Mouse (Mus musculus): ENCODE results near the gene Cyb5d2.
"Not testable (repeated sequence)": the region's sequence is repeated elsewhere in the genome, so short reads cannot be mapped to it uniquely, and the experiment has no call there.

Cyb5d2 gene

DNA sequence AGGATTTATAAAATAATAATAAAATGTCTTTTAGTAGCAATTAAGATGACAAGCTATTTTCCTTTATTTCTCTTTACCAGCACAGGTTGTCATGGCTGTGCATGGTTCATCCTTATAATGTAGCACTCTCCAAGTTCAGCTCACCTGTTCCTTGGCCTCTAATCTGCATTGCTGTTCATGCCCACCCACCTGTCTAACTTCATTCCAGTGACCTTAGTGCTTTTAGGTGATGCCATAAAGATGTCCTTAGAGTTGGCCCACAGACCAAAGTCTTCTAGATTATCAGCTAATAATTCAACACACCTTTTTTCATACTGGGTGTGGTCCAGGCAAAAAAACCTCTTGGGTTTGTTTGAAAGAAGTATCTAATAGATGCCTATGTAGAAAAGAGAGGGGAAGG is 5.2 kb upstream of the Cyb5d2 start:
- Histone ChIP-seq H3K36me3 (ENCODE audit: control insufficient read depth, insufficient read depth, low read length, poor library complexity, severe bottlenecking) (no peaks in the 10 kb centered on the region), H3K27me3 (ENCODE audit: control insufficient read depth, insufficient read depth, low read length, poor library complexity, severe bottlenecking) (no peaks in the 10 kb centered on the region)
- DNase-seq (ENCODE audit: low read depth, low spot score) = no peak

GRCm38 (mm10) chr11:72798112-72798511 is 2.2 kb upstream of the Cyb5d2 start:
- H3K27me3 ChIP-seq (ENCODE audit: control insufficient read depth, insufficient read depth, low read length, poor library complexity, severe bottlenecking) = no peaks in the 10 kb centered on the region
- H3K36me3 ChIP-seq (ENCODE audit: control insufficient read depth, insufficient read depth, low read length, poor library complexity, severe bottlenecking) = no peaks in the 10 kb centered on the region
- DNase-seq (ENCODE audit: low read depth, low spot score) = no peak

DNA sequence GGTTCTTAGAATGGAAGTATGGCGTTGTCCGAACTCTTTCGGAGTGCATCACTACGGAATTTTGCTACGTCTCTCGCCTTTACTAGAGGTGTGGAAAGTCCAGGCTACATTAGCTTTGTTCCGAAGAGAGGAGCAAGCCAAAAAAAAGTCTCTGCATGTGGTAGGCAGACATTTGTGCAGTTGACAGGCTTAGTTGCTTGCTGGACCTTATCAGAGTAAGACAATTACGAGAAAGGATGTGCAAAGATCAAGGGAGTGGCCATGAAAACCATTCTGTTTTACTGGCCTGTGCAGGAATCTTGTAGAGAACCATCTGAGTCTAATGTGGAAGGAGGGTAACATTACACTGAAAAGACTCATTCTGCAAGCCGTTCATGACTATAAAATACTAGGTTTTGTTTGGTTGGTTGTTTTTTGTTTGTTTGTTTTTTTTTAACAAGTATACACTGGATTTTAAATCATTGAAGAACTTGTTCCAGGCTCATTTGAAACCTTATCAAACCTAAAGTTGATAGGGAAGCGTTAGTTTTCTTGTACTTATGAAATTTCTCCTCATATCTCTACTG is 914 bp upstream of the Cyb5d2 start:
- peak; percentile 4 for DNase-seq (ENCODE audit: low read depth, low spot score)
- Histone ChIP-seq H3K36me3 (ENCODE audit: control insufficient read depth, insufficient read depth, low read length, poor library complexity, severe bottlenecking) (no peaks in the 10 kb centered on the region), H3K27me3 (ENCODE audit: control insufficient read depth, insufficient read depth, low read length, poor library complexity, severe bottlenecking) (no peaks in the 10 kb centered on the region)

DNA sequence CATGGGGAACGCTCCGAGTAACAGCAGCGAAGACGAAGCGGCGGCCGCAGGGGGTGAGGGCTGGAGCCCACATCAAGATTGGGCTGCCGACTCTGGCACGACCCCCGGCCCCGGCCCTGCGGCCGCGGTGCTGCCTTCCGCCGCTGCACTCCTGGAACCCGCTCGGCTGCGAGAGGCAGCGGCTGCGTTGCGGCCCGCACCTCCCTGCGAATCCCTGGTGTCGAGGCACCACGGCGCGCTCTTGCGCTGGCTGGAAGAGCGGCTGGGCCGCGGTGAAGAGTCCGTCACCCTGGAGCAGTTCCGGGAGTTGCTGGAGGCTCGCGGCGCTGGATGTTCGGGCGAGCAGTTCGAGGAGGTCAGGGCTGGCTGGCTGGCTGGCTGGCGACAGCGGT is 350 bp upstream of the Cyb5d2 start:
- Histone ChIP-seq H3K36me3 (ENCODE audit: control insufficient read depth, insufficient read depth, low read length, poor library complexity, severe bottlenecking) (no peaks in the 10 kb centered on the region), H3K27me3 (ENCODE audit: control insufficient read depth, insufficient read depth, low read length, poor library complexity, severe bottlenecking) (no peaks in the 10 kb centered on the region)
- DNase-seq (ENCODE audit: low read depth, low spot score) = no peak

DNA sequence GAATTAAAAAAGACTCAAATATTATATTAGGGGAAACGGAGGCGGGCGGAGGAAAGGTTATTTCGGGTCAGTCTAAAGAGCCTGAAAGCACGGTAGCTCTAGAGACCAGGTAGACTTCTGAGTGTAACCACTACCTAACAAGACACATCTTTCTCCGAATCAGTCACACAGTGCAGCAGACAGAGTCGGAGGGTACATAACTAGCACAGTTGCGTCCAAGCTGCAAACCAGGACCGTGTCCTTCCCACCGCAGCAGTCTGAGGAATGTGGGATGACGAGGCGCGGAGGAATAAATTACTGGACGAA is 840 bp downstream of the Cyb5d2 start:
- Histone ChIP-seq H3K27me3 (ENCODE audit: control insufficient read depth, insufficient read depth, low read length, poor library complexity, severe bottlenecking) (no peaks in the 10 kb centered on the region), H3K36me3 (ENCODE audit: control insufficient read depth, insufficient read depth, low read length, poor library complexity, severe bottlenecking) (no peaks in the 10 kb centered on the region)
- no peak for DNase-seq (ENCODE audit: low read depth, low spot score)

- DNase-seq (ENCODE audit: low read depth, low spot score) = no peak
- no peaks in the 10 kb centered on the region for H3K36me3 ChIP-seq (ENCODE audit: control insufficient read depth, insufficient read depth, low read length, poor library complexity, severe bottlenecking)
- no peaks in the 10 kb centered on the region for H3K27me3 ChIP-seq (ENCODE audit: control insufficient read depth, insufficient read depth, low read length, poor library complexity, severe bottlenecking)
Observed at GRCm38 (mm10) chr11:72792033-72792432, 3.9 kb downstream of the Cyb5d2 start.

GRCm38 (mm10) chr11:72782503-72782902 is 13.4 kb downstream of the Cyb5d2 start:
- no peaks in the 10 kb centered on the region for H3K36me3 ChIP-seq (ENCODE audit: control insufficient read depth, insufficient read depth, low read length, poor library complexity, severe bottlenecking)
- no peak for DNase-seq (ENCODE audit: low read depth, low spot score)
- no peaks in the 10 kb centered on the region for H3K27me3 ChIP-seq (ENCODE audit: control insufficient read depth, insufficient read depth, low read length, poor library complexity, severe bottlenecking)

GRCm38 (mm10) chr11:72782103-72782502 is 13.8 kb downstream of the Cyb5d2 start:
- DNase-seq (ENCODE audit: low read depth, low spot score) = peak; percentile 26

DNA sequence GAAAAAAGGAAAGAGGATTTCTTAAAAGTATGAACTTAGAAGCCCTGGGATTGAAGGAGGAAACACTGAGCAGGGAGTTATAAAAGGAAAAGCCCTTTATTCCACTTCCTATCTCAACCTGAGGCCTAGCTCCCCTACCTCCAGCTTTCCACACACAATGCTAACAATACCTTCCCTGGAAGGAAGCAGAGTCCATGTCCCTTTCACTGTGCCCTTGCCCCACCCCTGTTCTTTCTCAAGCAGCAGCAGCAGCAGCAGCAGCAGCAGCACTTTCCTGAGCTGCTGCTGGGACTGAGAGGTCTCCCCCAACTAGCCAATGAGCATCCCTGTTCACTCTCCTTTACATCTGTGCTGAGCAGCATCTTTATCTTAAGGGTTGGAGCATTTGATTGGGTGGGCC is 17.0 kb downstream of the Cyb5d2 start:
- H3K36me3 ChIP-seq (ENCODE audit: control insufficient read depth, insufficient read depth, low read length, poor library complexity, severe bottlenecking) = no peaks in the 10 kb centered on the region
- no peaks in the 10 kb centered on the region for H3K27me3 ChIP-seq (ENCODE audit: control insufficient read depth, insufficient read depth, low read length, poor library complexity, severe bottlenecking)
- DNase-seq (ENCODE audit: low read depth, low spot score) = no peak

More at GRCm38 (mm10) chr11:72782103-72782502, 13.8 kb downstream of the Cyb5d2 start:
- Histone ChIP-seq H3K27me3 (ENCODE audit: control insufficient read depth, insufficient read depth, low read length, poor library complexity, severe bottlenecking) (no peaks in the 10 kb centered on the region), H3K36me3 (ENCODE audit: control insufficient read depth, insufficient read depth, low read length, poor library complexity, severe bottlenecking) (no peaks in the 10 kb centered on the region)

GRCm38 (mm10) chr11:72772611-72773010 is 23.3 kb downstream of the Cyb5d2 start:
- DNase-seq (ENCODE audit: low read depth, low spot score); H3K27me3 ChIP-seq (ENCODE audit: control insufficient read depth, insufficient read depth, low read length, poor library complexity, severe bottlenecking): not testable (repeated sequence)
- peaks cover 15% of the 10 kb centered on the region for H3K36me3 ChIP-seq (ENCODE audit: control insufficient read depth, insufficient read depth, low read length, poor library complexity, severe bottlenecking)

- H3K27me3 ChIP-seq (ENCODE audit: control insufficient read depth, insufficient read depth, low read length, poor library complexity, severe bottlenecking) = no peaks in the 10 kb centered on the region
- DNase-seq (ENCODE audit: low read depth, low spot score) = no peak
- H3K36me3 ChIP-seq (ENCODE audit: control insufficient read depth, insufficient read depth, low read length, poor library complexity, severe bottlenecking) = peaks cover 15% of the 10 kb centered on the region
Observed at GRCm38 (mm10) chr11:72771461-72771860, 24.5 kb downstream of the Cyb5d2 start.

DNA sequence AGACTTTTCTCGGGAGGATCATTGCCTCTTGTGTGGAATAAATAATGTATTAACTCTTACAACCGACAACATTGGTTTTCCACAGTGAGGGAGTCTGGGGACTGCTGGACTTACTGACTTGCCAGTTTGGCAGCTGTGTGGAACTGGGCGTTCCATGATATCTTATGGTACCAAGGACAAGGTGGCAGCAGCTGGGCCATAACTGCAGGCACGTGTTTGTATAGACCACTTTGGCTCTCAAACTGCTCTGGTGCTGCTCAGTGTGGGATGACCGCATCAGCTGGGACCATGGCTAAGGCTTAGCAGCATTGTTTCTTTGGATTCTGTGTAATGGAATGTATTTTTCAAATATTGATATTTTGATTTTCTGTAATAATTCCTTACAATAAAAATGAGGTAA is 25.1 kb downstream of the Cyb5d2 start:
- no peak for DNase-seq (ENCODE audit: low read depth, low spot score)
- Histone ChIP-seq H3K36me3 (ENCODE audit: control insufficient read depth, insufficient read depth, low read length, poor library complexity, severe bottlenecking) (peaks cover 15% of the 10 kb centered on the region), H3K27me3 (ENCODE audit: control insufficient read depth, insufficient read depth, low read length, poor library complexity, severe bottlenecking) (no peaks in the 10 kb centered on the region)

- no peaks in the 10 kb centered on the region for H3K27me3 ChIP-seq (ENCODE audit: control insufficient read depth, insufficient read depth, low read length, poor library complexity, severe bottlenecking)
- H3K36me3 ChIP-seq (ENCODE audit: control insufficient read depth, insufficient read depth, low read length, poor library complexity, severe bottlenecking) = peaks cover 15% of the 10 kb centered on the region
- DNase-seq (ENCODE audit: low read depth, low spot score) = no peak
Observed at GRCm38 (mm10) chr11:72770324-72770723, 25.6 kb downstream of the Cyb5d2 start.

- Histone ChIP-seq H3K27me3 (ENCODE audit: control insufficient read depth, insufficient read depth, low read length, poor library complexity, severe bottlenecking) (no peaks in the 10 kb centered on the region), H3K36me3 (ENCODE audit: control insufficient read depth, insufficient read depth, low read length, poor library complexity, severe bottlenecking) (peaks cover 15% of the 10 kb centered on the region)
- no peak for DNase-seq (ENCODE audit: low read depth, low spot score)
Observed at GRCm38 (mm10) chr11:72769061-72769460, 26.9 kb downstream of the Cyb5d2 start.

DNA sequence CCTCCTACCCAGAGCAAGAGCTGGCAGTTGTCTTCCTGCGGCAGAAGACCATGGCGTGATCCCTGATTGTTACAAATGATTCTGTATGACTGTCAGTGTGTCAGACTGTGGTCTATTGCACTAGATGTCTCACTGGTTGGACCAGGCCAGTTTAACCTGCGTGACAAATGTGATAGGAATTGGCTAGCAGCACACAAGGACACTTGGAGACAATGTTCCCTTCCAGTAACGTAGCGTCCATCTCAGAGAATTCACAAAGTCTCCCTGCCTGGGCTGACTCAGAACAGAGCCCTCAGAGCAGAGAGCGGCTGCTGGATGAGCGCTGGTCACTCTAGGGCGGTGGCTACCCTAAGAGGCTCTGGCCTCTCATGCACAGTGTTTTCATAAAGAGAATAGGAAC is 28.2 kb downstream of the Cyb5d2 start:
- Histone ChIP-seq H3K36me3 (ENCODE audit: control insufficient read depth, insufficient read depth, low read length, poor library complexity, severe bottlenecking) (peaks cover 17% of the 10 kb centered on the region), H3K27me3 (ENCODE audit: control insufficient read depth, insufficient read depth, low read length, poor library complexity, severe bottlenecking) (no peaks in the 10 kb centered on the region)
- no peak for DNase-seq (ENCODE audit: low read depth, low spot score)

DNA sequence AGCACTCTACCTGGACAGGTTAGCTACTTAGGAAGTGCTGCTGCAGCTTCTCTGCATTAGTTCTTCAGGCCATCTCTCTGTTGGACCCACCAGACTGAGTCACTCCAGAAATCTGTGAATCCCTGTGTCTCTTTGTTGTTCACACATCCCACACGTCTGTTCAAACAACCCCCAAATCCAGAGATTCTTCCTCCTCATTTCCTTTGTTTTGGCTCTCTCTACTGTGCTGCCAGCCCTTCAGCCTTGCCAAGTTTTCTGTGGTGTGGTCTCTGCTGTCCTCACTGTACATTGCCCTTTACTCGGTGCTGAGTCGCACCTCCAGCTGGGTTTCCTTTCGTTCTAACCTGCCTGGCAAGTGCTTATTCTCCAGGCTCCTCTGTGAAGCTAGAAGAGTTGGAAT is 31.7 kb downstream of the Cyb5d2 start:
- DNase-seq (ENCODE audit: low read depth, low spot score) = no peak
- H3K27me3 ChIP-seq (ENCODE audit: control insufficient read depth, insufficient read depth, low read length, poor library complexity, severe bottlenecking) = no peaks in the 10 kb centered on the region
- H3K36me3 ChIP-seq (ENCODE audit: control insufficient read depth, insufficient read depth, low read length, poor library complexity, severe bottlenecking) = peaks cover 26% of the 10 kb centered on the region
